Mouse (Mus musculus) embryonic fibroblast, embryonic 13.5 days (primary cell): ENCODE data around the gene Med24.

Experiments
- CTCF ChIP-seq: IDR thresholded peaks from 2 replicates; pipeline ENCODE4 v1.5.1; 2011; ENCODE audit warnings: mild to moderate bottlenecking, control low read depth, low read length, moderate library complexity, borderline replicate concordance; ENCODE audit not compliant: insufficient read depth
- POLR2A ChIP-seq: IDR thresholded peaks from 2 replicates; pipeline ENCODE4 v1.6.1; 2011; ENCODE audit warnings: low read depth, mild to moderate bottlenecking, control low read depth, low read length, moderate library complexity

GRCm38 (mm10) chr11:98774582-98775347 lies 45.5 kb upstream of the Med24 start, which contains the start of gene Nr1d1:
- no peak for TF ChIP-seq CTCF
- peak; percentile 96 for TF ChIP-seq POLR2A
